Mouse (Mus musculus) lung, embryonic 15.5 days (tissue): Measurements from ENCODE around the gene Tspan9. TPM values are rescaled to one million over a fixed set of nuclear protein-coding genes. Genes with fewer than 3 reads are reported as not detected.

Source experiments
- ATAC-seq: fragments of 200-750 bp; cut with Nextera tagmentation; 2 replicates; pipeline ENCODE4 v1.8.0; 2017; ENCODE audit warnings: moderate number of reproducible peaks, borderline replicate concordance; ENCODE audit not compliant: low FRiP score, low TSS enrichment; ENCODE audit errors: extremely low read depth
- H3K27ac ChIP-seq: fragments of 300-500 bp; sonication (generic); 2 replicates; pipeline ENCODE4 v1.5.1; 2015; ENCODE audit warnings: moderate library complexity, mild to moderate bottlenecking, inconsistent platforms
- H3K27me3 ChIP-seq: fragments of 300-500 bp; sonication (generic); 2 replicates; pipeline ENCODE4 v1.6.1; 2015; ENCODE audit warnings: inconsistent platforms
- H3K36me3 ChIP-seq: fragments of 300-500 bp; sonication (generic); 2 replicates; pipeline ENCODE4 v1.6.1; 2015; ENCODE audit warnings: inconsistent platforms
- H3K4me1 ChIP-seq: fragments of 300-500 bp; sonication (generic); 2 replicates; pipeline ENCODE4 v1.6.1; 2015; ENCODE audit warnings: inconsistent platforms
- H3K4me2 ChIP-seq: fragments of 300-500 bp; sonication (generic); 2 replicates; pipeline ENCODE4 v1.6.1; 2015; ENCODE audit warnings: inconsistent platforms, mild to moderate bottlenecking, moderate library complexity
- H3K4me3 ChIP-seq: fragments of 300-500 bp; sonication (generic); 2 replicates; pipeline ENCODE4 v1.5.1; 2015; ENCODE audit warnings: mild to moderate bottlenecking, inconsistent platforms
- H3K9ac ChIP-seq: fragments of 300-500 bp; sonication (generic); 2 replicates; pipeline ENCODE4 v1.6.1; 2015; ENCODE audit warnings: inconsistent platforms
- H3K9me3 ChIP-seq: fragments of 300-500 bp; sonication (generic); 2 replicates; pipeline ENCODE4 v1.6.1; 2016; ENCODE audit warnings: inconsistent platforms
- WGBS: fragments of 180-500 bp; shearing (Covaris S2); methylation state at CpG from one replicate; pipeline ENCODE4 v1.1.7; 2015; 5-methylcytosine and 5-hydroxymethylcytosine counted together
- polyA plus RNA-seq: library from polyadenylated mRNA; unstranded; fragments of >200 nt; fragmentation: Nextera tagmentation; extraction: Ambion mirVana; gene quantifications from 2 replicates; pipeline ENCODE4 v1.2.1, GENCODE M21; 2015

The Tspan9 gene
- polyA plus RNA-seq, 1 experiment from 2014 or later = 130 TPM

DNA sequence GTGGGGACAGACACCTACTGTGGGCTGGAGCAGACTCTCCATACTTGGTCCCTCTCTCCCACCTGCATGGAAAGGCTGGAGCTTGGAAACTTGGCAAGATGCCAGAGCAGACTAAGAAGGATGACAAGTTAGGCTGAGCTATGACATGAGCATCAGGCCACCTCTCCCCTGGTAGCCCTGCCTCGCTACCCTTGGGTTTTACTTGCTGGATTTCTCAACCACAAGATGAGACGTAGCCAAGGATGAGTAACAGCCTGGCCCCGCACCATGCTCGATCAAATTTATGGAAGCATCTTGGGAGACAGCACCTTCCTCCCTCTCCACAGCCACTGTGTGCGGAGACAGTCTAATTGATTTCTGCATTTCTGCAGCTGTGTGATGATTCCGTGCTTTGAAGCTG lies 28.3 kb downstream of the Tspan9 start:
- no peaks in the 10 kb centered on the region; the same call in 1 of the 2 replicates for H3K36me3 ChIP-seq
- H3K4me1 ChIP-seq = peaks cover 32% of the 10 kb centered on the region
- ATAC-seq = no peak
- no peak overlapping the region for H3K27ac ChIP-seq
- H3K9ac ChIP-seq = no peak overlapping the region
- H3K4me2 ChIP-seq = no peak overlapping the region
- WGBS = 82% methylated on average over 6 of the region's 6 CpGs
- H3K9me3 ChIP-seq = no peaks in the 10 kb centered on the region
- H3K4me3 ChIP-seq = no peak overlapping the region
- no peaks in the 10 kb centered on the region for H3K27me3 ChIP-seq

GRCm38 (mm10) chr6:128112605-128113004 lies 30.8 kb downstream of the Tspan9 start:
- Histone ChIP-seq H3K4me3 (no peak overlapping the region), H3K9ac (no peak overlapping the region), H3K9me3 (no peaks in the 10 kb centered on the region), H3K27me3 (no peaks in the 10 kb centered on the region), H3K4me2 (no peak overlapping the region), H3K36me3 (no peaks in the 10 kb centered on the region; the same call in 1 of the 2 replicates), H3K27ac (no peak overlapping the region), H3K4me1 (peaks cover 32% of the 10 kb centered on the region)
- WGBS = 32% methylated on average over 3 of the region's 3 CpGs
- ATAC-seq = no peak

DNA sequence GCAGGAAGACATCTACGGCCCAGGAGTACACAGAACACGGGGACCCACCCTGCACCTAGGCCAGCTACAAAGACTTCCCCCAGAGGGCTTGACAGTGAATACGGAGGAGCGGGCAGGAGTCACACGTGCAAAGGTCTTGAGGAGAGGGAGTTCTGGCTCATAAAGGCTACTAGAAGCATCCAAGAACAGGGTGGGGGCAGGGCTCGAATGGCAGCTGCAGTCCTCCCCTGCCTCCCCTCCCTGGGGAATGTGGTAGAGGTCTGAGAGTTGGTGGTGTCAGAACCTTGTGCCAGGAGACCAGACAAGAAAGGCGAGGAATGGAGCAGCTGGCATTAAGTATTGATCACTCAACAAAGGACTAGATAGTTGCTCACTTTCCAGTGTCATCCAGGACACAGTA lies 31.6 kb downstream of the Tspan9 start:
- no peak overlapping the region for H3K4me3 ChIP-seq
- H3K36me3 ChIP-seq = no peaks in the 10 kb centered on the region; the same call in 1 of the 2 replicates
- H3K4me2 ChIP-seq = no peak overlapping the region
- no peaks in the 10 kb centered on the region for H3K27me3 ChIP-seq
- 57% methylated on average over 7 of the region's 7 CpGs for WGBS
- no peak overlapping the region for H3K9ac ChIP-seq
- no peaks in the 10 kb centered on the region for H3K9me3 ChIP-seq
- H3K27ac ChIP-seq = no peak overlapping the region
- no peak for ATAC-seq
- peaks cover 28% of the 10 kb centered on the region for H3K4me1 ChIP-seq

GRCm38 (mm10) chr6:128108324-128109035 lies 34.9 kb downstream of the Tspan9 start:
- Histone ChIP-seq H3K36me3 (no peaks in the 10 kb centered on the region), H3K9me3 (no peaks in the 10 kb centered on the region)

GRCm38 (mm10) chr6:128107698-128108097 lies 35.7 kb downstream of the Tspan9 start:
- Histone ChIP-seq H3K9me3 (no peaks in the 10 kb centered on the region), H3K4me2 (no peak overlapping the region), H3K4me3 (no peak overlapping the region), H3K36me3 (no peaks in the 10 kb centered on the region), H3K27me3 (no peaks in the 10 kb centered on the region), H3K9ac (no peak overlapping the region), H3K27ac (no peak overlapping the region), H3K4me1 (peaks cover 59% of the 10 kb centered on the region)
- 79% methylated on average over 8 of the region's 8 CpGs for WGBS
- no peak for ATAC-seq

More at GRCm38 (mm10) chr6:128108324-128109035, 34.9 kb downstream of the Tspan9 start:
- WGBS = 70% methylated on average over 7 of the region's 7 CpGs
- Histone ChIP-seq H3K4me2 (no peak overlapping the region), H3K27me3 (no peaks in the 10 kb centered on the region), H3K4me3 (no peak overlapping the region), H3K27ac (no peak overlapping the region), H3K4me1 (peaks cover 54% of the 10 kb centered on the region), H3K9ac (no peak overlapping the region)
- ATAC-seq = no peak

DNA sequence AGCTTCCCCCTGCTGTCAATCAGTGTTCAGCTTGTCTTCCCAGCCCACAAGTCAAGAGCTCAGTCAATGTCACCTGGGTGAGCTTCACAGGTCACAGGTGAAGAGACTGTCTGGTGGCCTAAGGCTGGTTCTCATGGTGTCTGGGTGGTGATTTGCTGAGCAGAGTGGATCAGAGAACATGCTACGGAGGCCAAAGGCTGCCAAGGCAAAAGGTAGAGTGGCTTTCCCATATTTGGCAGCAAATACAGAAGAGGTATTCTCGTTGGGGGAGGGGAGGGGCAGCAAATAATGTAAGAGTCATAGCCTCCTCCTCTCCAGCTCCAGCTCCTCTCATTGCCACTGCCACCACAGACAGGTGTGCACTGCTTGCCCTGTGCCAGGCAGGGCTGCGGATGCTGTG lies 37.2 kb downstream of the Tspan9 start:
- Histone ChIP-seq H3K4me3 (no peak overlapping the region), H3K4me1 (peaks cover 56% of the 10 kb centered on the region), H3K27me3 (no peaks in the 10 kb centered on the region), H3K36me3 (no peaks in the 10 kb centered on the region), H3K9ac (no peak overlapping the region), H3K27ac (peak overlapping the region; percentile 95), H3K4me2 (no peak overlapping the region), H3K9me3 (no peaks in the 10 kb centered on the region)
- WGBS = 56% methylated on average over 3 of the region's 3 CpGs
- ATAC-seq = no peak

DNA sequence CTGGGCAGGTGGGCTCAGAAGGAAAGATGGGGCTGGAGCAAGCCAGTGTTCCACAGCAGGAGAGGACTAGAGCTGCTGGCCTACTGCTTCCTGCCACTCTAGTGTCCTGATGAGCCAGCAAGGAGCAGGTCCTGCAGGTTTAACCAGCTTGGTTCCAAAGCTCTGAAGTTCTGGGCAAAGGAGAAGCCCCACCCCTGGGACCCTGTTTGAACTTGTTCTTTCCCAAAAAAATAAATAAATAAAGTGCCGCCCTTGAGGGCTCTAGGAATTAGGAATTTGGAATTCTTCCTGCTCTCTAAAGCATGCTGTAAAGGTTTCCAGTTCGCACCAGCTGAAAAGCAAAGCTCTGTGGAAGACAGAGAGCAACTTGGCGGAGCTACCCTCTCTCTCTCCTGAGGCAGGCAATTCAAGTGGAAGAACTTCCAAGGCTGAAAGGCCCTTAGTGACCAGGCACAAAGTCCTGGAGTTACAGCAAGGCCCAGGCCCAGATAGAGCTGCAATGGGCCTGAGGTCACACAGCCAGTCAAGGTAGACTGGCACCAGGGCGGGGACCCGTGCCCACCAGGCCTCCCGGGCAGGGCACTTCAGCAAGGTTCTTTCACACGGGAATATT lies 38.6 kb downstream of the Tspan9 start:
- H3K4me1 ChIP-seq = peaks cover 57% of the 10 kb centered on the region
- WGBS = 49% methylated on average over 7 of the region's 7 CpGs
- ATAC-seq = peak; percentile 63

GRCm38 (mm10) chr6:128103874-128104273 lies 39.5 kb downstream of the Tspan9 start:
- H3K27ac ChIP-seq = peak overlapping the region; percentile 95
- no peaks in the 10 kb centered on the region for H3K36me3 ChIP-seq
- H3K4me1 ChIP-seq = peaks cover 67% of the 10 kb centered on the region
- H3K4me3 ChIP-seq = no peak overlapping the region
- ATAC-seq = no peak
- no peaks in the 10 kb centered on the region for H3K27me3 ChIP-seq
- no peak overlapping the region for H3K4me2 ChIP-seq
- H3K9ac ChIP-seq = no peak overlapping the region
- no peaks in the 10 kb centered on the region for H3K9me3 ChIP-seq
- WGBS = 62% methylated on average over 5 of the region's 5 CpGs

More for the DNA sequence above, 38.6 kb downstream of the Tspan9 start:
- Histone ChIP-seq H3K9ac (no peak overlapping the region), H3K9me3 (no peaks in the 10 kb centered on the region), H3K27me3 (no peaks in the 10 kb centered on the region), H3K4me3 (no peak overlapping the region), H3K4me2 (peak overlapping the region; percentile 13; the same call in 1 of the 2 replicates), H3K36me3 (no peaks in the 10 kb centered on the region), H3K27ac (peak overlapping the region; percentile 95)

GRCm38 (mm10) chr6:128102296-128102999 lies 40.9 kb downstream of the Tspan9 start:
- Histone ChIP-seq H3K9ac (no peak overlapping the region), H3K9me3 (no peaks in the 10 kb centered on the region), H3K27me3 (no peaks in the 10 kb centered on the region), H3K4me2 (no peak overlapping the region), H3K36me3 (no peaks in the 10 kb centered on the region), H3K27ac (peak overlapping the region; percentile 81), H3K4me3 (no peak overlapping the region), H3K4me1 (peaks cover 67% of the 10 kb centered on the region)
- 30% methylated on average over 6 of the region's 6 CpGs for WGBS
- ATAC-seq = peak; percentile 71

DNA sequence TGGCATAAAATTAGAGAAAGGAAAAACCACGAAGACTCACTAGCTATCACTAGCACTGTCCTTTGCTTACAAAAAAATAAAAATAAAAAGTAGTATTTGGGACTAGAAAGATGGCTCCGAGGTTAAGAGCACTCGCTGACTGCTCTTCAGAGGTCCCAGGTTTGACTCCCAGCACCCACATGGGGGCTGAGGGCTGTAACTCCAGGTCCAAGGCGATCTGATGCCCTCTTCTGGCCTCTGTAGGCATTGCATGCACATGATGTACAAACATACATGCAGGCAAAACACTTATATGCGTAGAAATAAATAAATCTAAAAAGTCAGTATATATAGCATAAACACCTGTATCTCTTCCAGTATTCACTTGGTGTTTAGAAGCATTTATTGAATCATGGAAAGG lies 43.5 kb downstream of the Tspan9 start:
- Histone ChIP-seq H3K4me2 (no peak overlapping the region), H3K9me3 (no peaks in the 10 kb centered on the region), H3K27me3 (no peaks in the 10 kb centered on the region), H3K27ac (0 out of 2 replicates have a peak overlapping the region, but pooled peaks have one; percentile 17), H3K36me3 (no peaks in the 10 kb centered on the region), H3K9ac (no peak overlapping the region), H3K4me1 (peaks cover 47% of the 10 kb centered on the region), H3K4me3 (no peak overlapping the region)
- no peak for ATAC-seq
- whole genome bisulfite sequencing = 71% methylated on average over 5 of the region's 5 CpGs

GRCm38 (mm10) chr6:128099190-128099589 lies 44.2 kb downstream of the Tspan9 start:
- Histone ChIP-seq H3K36me3 (no peaks in the 10 kb centered on the region), H3K4me1 (peaks cover 42% of the 10 kb centered on the region), H3K9me3 (no peaks in the 10 kb centered on the region), H3K27me3 (no peaks in the 10 kb centered on the region), H3K27ac (no peak overlapping the region; the same call in 1 of the 2 replicates), H3K4me3 (no peak overlapping the region), H3K4me2 (no peak overlapping the region), H3K9ac (no peak overlapping the region)
- 46% methylated on average over 9 of the region's 9 CpGs for WGBS
- ATAC-seq = no peak

DNA sequence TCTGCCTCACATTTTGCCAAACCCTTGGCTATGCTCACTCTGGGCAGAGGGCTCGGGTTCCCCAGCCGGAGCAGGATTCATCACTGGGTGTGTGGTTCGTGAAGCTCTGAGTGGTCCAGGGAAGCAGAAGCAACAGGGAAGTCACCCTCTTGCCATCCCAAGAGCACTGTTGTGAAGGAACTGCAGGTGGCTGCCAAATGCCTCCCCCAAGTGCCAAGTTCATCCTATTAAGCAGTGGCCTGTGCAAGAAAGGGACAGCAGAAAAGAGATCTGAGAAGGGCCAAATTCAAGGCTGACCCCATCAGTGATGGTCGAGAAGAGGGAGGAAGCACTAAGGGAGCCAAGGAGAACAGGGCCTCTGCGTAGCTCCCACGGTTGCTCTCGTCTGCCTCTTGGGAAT lies 46.9 kb downstream of the Tspan9 start:
- ATAC-seq = no peak
- H3K9me3 ChIP-seq = no peaks in the 10 kb centered on the region
- WGBS = 78% methylated on average over 7 of the region's 7 CpGs

More for the DNA sequence above, 46.9 kb downstream of the Tspan9 start:
- no peak overlapping the region for H3K4me3 ChIP-seq
- H3K9ac ChIP-seq = no peak overlapping the region
- H3K4me2 ChIP-seq = no peak overlapping the region
- no peaks in the 10 kb centered on the region for H3K36me3 ChIP-seq
- no peak overlapping the region for H3K27ac ChIP-seq
- H3K4me1 ChIP-seq = peaks cover 28% of the 10 kb centered on the region
- no peaks in the 10 kb centered on the region for H3K27me3 ChIP-seq
